Mouse (Mus musculus): ENCODE data around the gene Zic1.

DNA sequence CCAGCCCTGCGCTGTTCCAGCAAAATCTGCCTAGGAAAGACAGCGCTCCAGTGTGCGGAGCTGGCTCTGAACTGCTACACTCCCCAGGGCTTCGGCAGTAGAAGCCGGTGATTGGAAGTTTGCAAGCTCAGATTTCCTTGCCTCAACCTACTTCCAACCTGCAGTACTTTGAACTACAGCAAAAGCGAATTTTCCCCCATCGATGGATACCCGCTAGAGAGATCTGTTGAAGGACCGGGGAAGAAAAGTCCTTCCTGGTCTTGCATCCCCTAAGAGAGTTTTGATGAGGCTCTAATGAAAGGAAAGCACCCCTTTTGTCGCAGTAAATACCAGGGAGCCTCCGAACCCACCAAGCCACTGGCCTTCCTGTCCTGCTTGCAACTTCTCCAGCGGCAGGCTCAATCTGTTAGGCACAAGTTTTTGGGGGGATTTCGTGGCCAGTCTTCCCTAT lies 13.6 kb downstream of the Zic1 start:
- TF ChIP-seq EP300 (IDR thresholded peaks at IDR 0.05), result no peak
- TF ChIP-seq CTCF (IDR thresholded peaks at IDR 0.05), result no peak
